Mouse (Mus musculus): ENCODE data around the gene Slc1a2. TPM values are rescaled to one million over a fixed set of nuclear protein-coding genes. Genes with fewer than 3 reads are reported as not detected.

Gene Slc1a2
- total and polyA plus RNA-seq, 3 experiments: 1.3 to 1.6 (median 1.3) TPM

DNA sequence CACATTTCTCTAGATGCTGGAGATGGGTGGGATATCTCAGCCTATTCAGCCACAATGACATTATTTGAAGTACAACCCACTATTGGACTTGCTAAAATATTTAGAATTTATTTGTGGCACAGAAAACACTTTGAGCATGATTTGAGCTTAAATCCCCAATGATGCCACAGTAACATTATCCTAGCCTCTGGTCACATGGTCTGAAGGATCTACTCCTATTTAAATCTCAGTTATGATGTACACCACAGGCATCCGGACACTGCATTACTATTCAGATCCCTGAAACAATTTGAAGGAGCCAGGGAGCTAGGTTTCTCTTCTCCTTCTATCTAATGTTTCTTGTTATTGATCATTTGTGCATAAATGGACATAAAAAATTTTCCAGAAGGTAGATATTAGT, 143.4 kb downstream of the Slc1a2 start:
- H3K27me3 ChIP-seq (replicated peaks): no peaks in the 10 kb centered on the region
- peaks cover 2 to 13% of the 10 kb centered on the region in 2 experiments; a peak in 2 of 4 replicates for H3K4me1 ChIP-seq (ENCODE audit: control insufficient read depth in 1 of 2, insufficient read depth in 2 of 2)
- no peaks in the 10 kb centered on the region for H3K79me2 ChIP-seq (replicated peaks; ENCODE audit: control insufficient read depth, extremely low read depth, insufficient read depth, poor library complexity, severe bottlenecking)
- no peak overlapping the region for H3K4me3 ChIP-seq (replicated peaks in 1 of 3; ENCODE audit: low read depth in 2 of 3, low read length in 2 of 3, poor library complexity in 1 of 3)
- DNase-seq (ENCODE audit: extremely low read depth): no peak
- no peak overlapping the region for H3K9ac ChIP-seq (ENCODE audit: insufficient read depth, low read depth)
- dilution Hi-C loops (cut with MboI; ENCODE audit: extremely low pct_ligation_motif_present, extremely low pct_unique_long_range_greater_than_20kb, low sequenced_read_pairs): no loop called here
- in situ Hi-C loops (cut with MboI; ENCODE audit: low pct_ligation_motif_present, low pct_unique_long_range_greater_than_20kb, low sequenced_read_pairs): no loop called here
- H3K36me3 ChIP-seq (replicated peaks in 1 of 2; ENCODE audit: control insufficient read depth in 1 of 2, insufficient read depth in 1 of 2, low read length in 1 of 2): no peaks in the 10 kb centered on the region
- H3K9me3 ChIP-seq (replicated peaks; ENCODE audit: low read length): no peaks in the 10 kb centered on the region
- no peak overlapping the region for H3K27ac ChIP-seq (ENCODE audit: insufficient read depth, low read depth)
- H3K4me2 ChIP-seq (ENCODE audit: insufficient read depth, low read depth, poor library complexity, severe bottlenecking): no peak overlapping the region
- TF ChIP-seq NRF1 (IDR thresholded peaks at IDR 0.05; ENCODE audit: low read depth, low read length): no peak

DNA sequence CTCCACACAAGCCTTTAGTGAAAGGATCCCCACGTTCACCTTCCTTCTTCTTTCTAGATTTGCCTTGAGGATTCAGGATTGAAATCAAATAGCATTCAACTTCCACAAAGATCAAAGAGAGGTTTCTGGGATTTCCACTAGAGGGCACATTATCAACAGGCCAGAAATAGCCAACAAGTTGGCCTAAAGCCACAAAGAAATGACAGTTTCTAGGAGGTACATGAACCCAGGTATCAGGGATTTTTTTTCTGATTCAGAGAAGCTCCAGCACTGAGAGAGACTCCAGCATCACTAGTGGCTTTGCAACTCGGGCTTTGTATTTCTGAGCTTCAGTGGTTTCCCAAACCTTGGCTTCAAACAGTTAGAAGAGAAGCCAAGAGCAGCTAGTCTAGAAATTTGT, 145.7 kb downstream of the Slc1a2 start:
- Histone ChIP-seq H3K4me2 (ENCODE audit: insufficient read depth, low read depth, poor library complexity, severe bottlenecking) (no peak overlapping the region), H3K4me1 (ENCODE audit: control insufficient read depth in 1 of 2, insufficient read depth in 2 of 2) (peaks cover 0 to 18% of the 10 kb centered on the region in 2 experiments; a peak in 1 of 4 replicates), H3K79me2 (replicated peaks; ENCODE audit: control insufficient read depth, extremely low read depth, insufficient read depth, poor library complexity, severe bottlenecking) (no peaks in the 10 kb centered on the region), H3K9ac (ENCODE audit: insufficient read depth, low read depth) (no peak overlapping the region), H3K9me3 (replicated peaks; ENCODE audit: low read length) (no peaks in the 10 kb centered on the region), H3K27me3 (replicated peaks) (no peaks in the 10 kb centered on the region), H3K27ac (ENCODE audit: insufficient read depth, low read depth) (no peak overlapping the region), H3K4me3 (replicated peaks in 1 of 3; ENCODE audit: low read depth in 2 of 3, low read length in 2 of 3, poor library complexity in 1 of 3) (no peak overlapping the region), H3K36me3 (replicated peaks in 1 of 2; ENCODE audit: control insufficient read depth in 1 of 2, insufficient read depth in 1 of 2, low read length in 1 of 2) (no peaks in the 10 kb centered on the region)
- dilution Hi-C loops (cut with MboI; ENCODE audit: extremely low pct_ligation_motif_present, extremely low pct_unique_long_range_greater_than_20kb, low sequenced_read_pairs): no loop called here
- no peak for DNase-seq (ENCODE audit: extremely low read depth)
- in situ Hi-C loops (cut with MboI; ENCODE audit: low pct_ligation_motif_present, low pct_unique_long_range_greater_than_20kb, low sequenced_read_pairs): no loop called here
- TF ChIP-seq ZC3H11A (IDR thresholded peaks at IDR 0.05; ENCODE audit: low read depth, low read length): peak; percentile 9; the same call in 1 of the 2 replicates
- no peak for TF ChIP-seq GABPA (IDR thresholded peaks at IDR 0.05; ENCODE audit: insufficient replicate concordance, low read depth, low read length)
- peak; percentile 71 for TF ChIP-seq RAD21 (IDR thresholded peaks at IDR 0.05; ENCODE audit: low read depth, low read length)
- peak; percentile 90 for TF ChIP-seq SMC3 (IDR thresholded peaks at IDR 0.05; ENCODE audit: low read depth, low read length)
- TF ChIP-seq MEF2A (IDR thresholded peaks at IDR 0.05; ENCODE audit: borderline replicate concordance, low read depth, low read length): peak; percentile 90
- TF ChIP-seq CTCF (conservative IDR thresholded peaks at IDR 0.05 in 1 of 2, IDR thresholded peaks at IDR 0.05 in 1 of 2; ENCODE audit: low read depth in 2 of 2, low read length in 2 of 2): peak in 1 of 2 experiments; percentile 80; a peak in 3 of 4 replicates
- TF ChIP-seq USF2 (conservative IDR thresholded peaks at IDR 0.05; ENCODE audit: low read depth, low read length): no peak
- TF ChIP-seq IRF4 (IDR thresholded peaks at IDR 0.05; ENCODE audit: low read depth, low read length): peak; percentile 56; the same call in 1 of the 2 replicates
- no peak for TF ChIP-seq ETS1 (conservative IDR thresholded peaks at IDR 0.05; ENCODE audit: low read depth, low read length)
- no peak for TF ChIP-seq POLR2AphosphoS2 (IDR thresholded peaks at IDR 0.05; ENCODE audit: low read depth, low read length)

DNA sequence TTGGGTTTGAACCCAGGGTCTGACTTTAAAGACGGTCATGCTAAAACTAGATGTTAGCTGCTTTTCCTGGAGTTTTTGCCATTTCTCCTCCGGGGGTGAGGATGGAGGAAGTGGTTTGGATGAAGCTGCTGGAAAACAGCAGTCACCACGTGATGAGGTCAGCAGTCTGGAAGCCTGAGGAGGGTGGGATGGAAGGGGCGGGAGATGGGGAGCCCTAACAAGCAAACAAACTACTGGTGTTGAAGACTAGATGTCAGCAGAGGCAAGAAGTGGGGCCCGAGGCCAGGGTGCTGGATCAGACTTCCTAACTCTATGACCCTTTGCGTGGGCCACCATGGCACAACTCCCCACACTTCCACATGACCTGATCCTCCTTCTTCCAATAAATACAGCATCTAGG, 146.8 kb downstream of the Slc1a2 start:
- H3K27ac ChIP-seq (ENCODE audit: insufficient read depth, low read depth): no peak overlapping the region
- no peak overlapping the region for H3K9ac ChIP-seq (ENCODE audit: insufficient read depth, low read depth)
- no peaks in the 10 kb centered on the region for H3K9me3 ChIP-seq (replicated peaks; ENCODE audit: low read length)
- H3K79me2 ChIP-seq (replicated peaks; ENCODE audit: control insufficient read depth, extremely low read depth, insufficient read depth, poor library complexity, severe bottlenecking): no peaks in the 10 kb centered on the region
- H3K36me3 ChIP-seq (replicated peaks in 1 of 2; ENCODE audit: control insufficient read depth in 1 of 2, insufficient read depth in 1 of 2, low read length in 1 of 2): peaks cover 2 to 3% of the 10 kb centered on the region in 2 experiments
- no peaks in the 10 kb centered on the region for H3K27me3 ChIP-seq (replicated peaks)
- H3K4me1 ChIP-seq (ENCODE audit: control insufficient read depth in 1 of 2, insufficient read depth in 2 of 2): peaks cover 0 to 23% of the 10 kb centered on the region in 2 experiments; a peak in 2 of 4 replicates
- DNase-seq (ENCODE audit: extremely low read depth): no peak
- no peak overlapping the region for H3K4me2 ChIP-seq (ENCODE audit: insufficient read depth, low read depth, poor library complexity, severe bottlenecking)
- no peak overlapping the region for H3K4me3 ChIP-seq (replicated peaks in 1 of 3; ENCODE audit: low read depth in 2 of 3, low read length in 2 of 3, poor library complexity in 1 of 3)
- dilution Hi-C loops (cut with MboI; ENCODE audit: extremely low pct_ligation_motif_present, extremely low pct_unique_long_range_greater_than_20kb, low sequenced_read_pairs): no loop called here
- in situ Hi-C loops (cut with MboI; ENCODE audit: low pct_ligation_motif_present, low pct_unique_long_range_greater_than_20kb, low sequenced_read_pairs): no loop called here
- TF ChIP-seq ELF1 (IDR thresholded peaks at IDR 0.05; ENCODE audit: low read depth, low read length): no peak
- TF ChIP-seq PAX5 (IDR thresholded peaks at IDR 0.05; ENCODE audit: low read length): no peak
- TF ChIP-seq NRF1 (IDR thresholded peaks at IDR 0.05; ENCODE audit: low read depth, low read length): no peak
- TF ChIP-seq TBP (conservative IDR thresholded peaks at IDR 0.05; ENCODE audit: low read depth, low read length): no peak
- TF ChIP-seq MAZ (IDR thresholded peaks at IDR 0.05; ENCODE audit: low read depth, low read length): no peak
- no peak for TF ChIP-seq USF1 (IDR thresholded peaks at IDR 0.05; ENCODE audit: low read depth, low read length)
- TF ChIP-seq EP300 (IDR thresholded peaks at IDR 0.05; ENCODE audit: low read length): no peak
- no peak for TF ChIP-seq JUND (conservative IDR thresholded peaks at IDR 0.05; ENCODE audit: low read depth, low read length)
- no peak for TF ChIP-seq JUN (IDR thresholded peaks at IDR 0.05; ENCODE audit: insufficient read depth, low read depth, low read length)
- no peak for TF ChIP-seq UBTF (IDR thresholded peaks at IDR 0.05; ENCODE audit: low read depth, low read length)
- no peak for TF ChIP-seq MAFK (IDR thresholded peaks at IDR 0.05; ENCODE audit: insufficient replicate concordance, low read length)
- TF ChIP-seq CHD1 (IDR thresholded peaks at IDR 0.05; ENCODE audit: low read depth, low read length): no peak
- no peak for TF ChIP-seq NELFE (IDR thresholded peaks at IDR 0.05; ENCODE audit: low read depth, low read length)
- TF ChIP-seq RCOR1 (conservative IDR thresholded peaks at IDR 0.05; ENCODE audit: low read depth, low read length): no peak
- TF ChIP-seq ETS1 (conservative IDR thresholded peaks at IDR 0.05; ENCODE audit: low read depth, low read length): no peak
- no peak for TF ChIP-seq IRF4 (IDR thresholded peaks at IDR 0.05; ENCODE audit: low read depth, low read length)
- no peak for TF ChIP-seq ZKSCAN1 (IDR thresholded peaks at IDR 0.05; ENCODE audit: borderline replicate concordance, low read depth, low read length)
- TF ChIP-seq BHLHE40 (IDR thresholded peaks at IDR 0.05; ENCODE audit: low read depth, low read length): no peak
